Mouse (Mus musculus) stomach, embryonic 14.5 days (tissue): ENCODE measurements around the gene Tnip2. TPM values are rescaled to one million over a fixed set of nuclear protein-coding genes. Genes with fewer than 3 reads are reported as not detected.

Source experiments
- ATAC-seq: fragments of 200-750 bp; cut with Nextera tagmentation; 2 replicates; pipeline ENCODE4 v1.8.0; 2017; ENCODE audit warnings: low read depth, moderate TSS enrichment; ENCODE audit not compliant: insufficient number of reproducible peaks, insufficient read depth, low FRiP score
- H3K27ac ChIP-seq: fragments of 300-500 bp; sonication (generic); 2 replicates; pipeline ENCODE4 v1.5.1; 2014; ENCODE audit warnings: mild to moderate bottlenecking, low read length, moderate library complexity, mixed read lengths
- H3K27me3 ChIP-seq: fragments of 300-500 bp; sonication (generic); 2 replicates; pipeline ENCODE4 v1.6.1; 2014; ENCODE audit warnings: low read length, control low read depth, mixed read lengths; ENCODE audit not compliant: control insufficient read depth, insufficient read depth
- H3K36me3 ChIP-seq: fragments of 300-500 bp; sonication (generic); 2 replicates; pipeline ENCODE4 v1.6.1; 2014; ENCODE audit warnings: mild to moderate bottlenecking, control low read depth, low read length, moderate library complexity, mixed read lengths; ENCODE audit not compliant: control insufficient read depth, insufficient read depth
- H3K4me1 ChIP-seq: fragments of 300-500 bp; sonication (generic); 2 replicates; pipeline ENCODE4 v1.6.1; 2014; ENCODE audit warnings: low read length, control low read depth, mixed read lengths; ENCODE audit not compliant: control insufficient read depth, insufficient read depth
- H3K4me2 ChIP-seq: fragments of 300-500 bp; sonication (generic); replicated peaks from 2 replicates; pipeline ENCODE4 v1.6.1; 2014; ENCODE audit warnings: low read depth, low read length, control low read depth
- H3K4me3 ChIP-seq: fragments of 300-500 bp; sonication (generic); 2 replicates; pipeline ENCODE4 v1.5.1; 2014; ENCODE audit warnings: low read depth, low read length, control low read depth
- H3K9ac ChIP-seq: fragments of 300-500 bp; sonication (generic); replicated peaks from 2 replicates; pipeline ENCODE4 v1.6.1; 2014; ENCODE audit warnings: low read depth, mild to moderate bottlenecking, control low read depth, low read length, moderate library complexity, mixed read lengths
- H3K9me3 ChIP-seq: fragments of 300-500 bp; sonication (generic); 2 replicates; pipeline ENCODE4 v1.6.1; 2016; ENCODE audit warnings: low read depth, low read length, control low read depth; ENCODE audit not compliant: control insufficient read depth
- WGBS: fragments of 180-500 bp; shearing (Covaris S2); extraction: QIAGEN DNeasy Blood & Tissue Kit; methylation state at CpG from one replicate; pipeline ENCODE4 v1.1.7; 2014; 5-methylcytosine and 5-hydroxymethylcytosine counted together
- polyA plus RNA-seq: library from polyadenylated mRNA; unstranded; fragments of >200 nt; fragmentation: Nextera tagmentation; extraction: Ambion mirVana; gene quantifications from 2 replicates; pipeline ENCODE4 v1.2.1, GENCODE M21; 2014

The Tnip2 gene
- polyA plus RNA-seq, 1 experiment from 2014 or later, result 23.8 TPM

- Histone ChIP-seq H3K4me1 (no peaks in the 10 kb centered on the region), H3K9me3 (no peaks in the 10 kb centered on the region), H3K9ac (no peak overlapping the region), H3K4me3 (no peak overlapping the region), H3K4me2 (no peak overlapping the region), H3K27me3 (no peaks in the 10 kb centered on the region), H3K27ac (no peak overlapping the region), H3K36me3 (0 out of 2 replicates have a peak, but pooled peaks cover 4% of the 10 kb centered on the region)
- WGBS, result 50% methylated on average over 6 of the region's 6 CpGs
- ATAC-seq, result no peak
Observed at GRCm38 (mm10) chr5:34496745-34497144, 17.0 kb downstream of the Tnip2 start.

DNA sequence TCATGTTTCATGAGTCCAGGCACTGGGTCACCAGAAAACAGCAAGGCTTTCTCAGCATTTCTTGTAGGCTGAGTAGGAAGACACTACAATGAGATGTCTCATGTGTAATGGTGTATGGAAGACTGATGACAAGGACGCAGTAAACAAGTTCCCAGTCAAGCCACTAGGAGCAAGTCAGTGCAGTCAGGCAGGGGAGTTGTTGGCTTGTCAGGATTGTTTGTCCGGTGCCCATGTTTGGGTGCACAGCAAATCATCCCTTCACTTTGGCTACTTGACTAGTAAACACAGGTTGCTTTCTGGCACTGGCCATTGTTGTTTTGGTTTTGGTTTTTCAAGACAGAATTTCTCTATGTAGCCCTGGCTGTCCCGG lies 24.4 kb downstream of the Tnip2 start:
- no peak for ATAC-seq
- 94% methylated on average over 3 of the region's 3 CpGs for WGBS
- peaks cover 17% of the 10 kb centered on the region for H3K36me3 ChIP-seq
- H3K9ac ChIP-seq, result no peak overlapping the region
- H3K27me3 ChIP-seq, result no peaks in the 10 kb centered on the region
- H3K4me1 ChIP-seq, result no peaks in the 10 kb centered on the region
- H3K4me3 ChIP-seq, result no peak overlapping the region
- H3K4me2 ChIP-seq, result no peak overlapping the region
- H3K27ac ChIP-seq, result no peak overlapping the region
- no peaks in the 10 kb centered on the region for H3K9me3 ChIP-seq

- Histone ChIP-seq H3K4me1 (no peaks in the 10 kb centered on the region), H3K4me2 (no peak overlapping the region), H3K4me3 (no peak overlapping the region), H3K27ac (no peak overlapping the region), H3K27me3 (no peaks in the 10 kb centered on the region), H3K9ac (no peak overlapping the region), H3K9me3 (no peaks in the 10 kb centered on the region), H3K36me3 (peaks cover 17% of the 10 kb centered on the region)
- WGBS, result 80% methylated on average over 6 of the region's 6 CpGs
- no peak for ATAC-seq
Observed at GRCm38 (mm10) chr5:34488741-34489417, 24.9 kb downstream of the Tnip2 start.

DNA sequence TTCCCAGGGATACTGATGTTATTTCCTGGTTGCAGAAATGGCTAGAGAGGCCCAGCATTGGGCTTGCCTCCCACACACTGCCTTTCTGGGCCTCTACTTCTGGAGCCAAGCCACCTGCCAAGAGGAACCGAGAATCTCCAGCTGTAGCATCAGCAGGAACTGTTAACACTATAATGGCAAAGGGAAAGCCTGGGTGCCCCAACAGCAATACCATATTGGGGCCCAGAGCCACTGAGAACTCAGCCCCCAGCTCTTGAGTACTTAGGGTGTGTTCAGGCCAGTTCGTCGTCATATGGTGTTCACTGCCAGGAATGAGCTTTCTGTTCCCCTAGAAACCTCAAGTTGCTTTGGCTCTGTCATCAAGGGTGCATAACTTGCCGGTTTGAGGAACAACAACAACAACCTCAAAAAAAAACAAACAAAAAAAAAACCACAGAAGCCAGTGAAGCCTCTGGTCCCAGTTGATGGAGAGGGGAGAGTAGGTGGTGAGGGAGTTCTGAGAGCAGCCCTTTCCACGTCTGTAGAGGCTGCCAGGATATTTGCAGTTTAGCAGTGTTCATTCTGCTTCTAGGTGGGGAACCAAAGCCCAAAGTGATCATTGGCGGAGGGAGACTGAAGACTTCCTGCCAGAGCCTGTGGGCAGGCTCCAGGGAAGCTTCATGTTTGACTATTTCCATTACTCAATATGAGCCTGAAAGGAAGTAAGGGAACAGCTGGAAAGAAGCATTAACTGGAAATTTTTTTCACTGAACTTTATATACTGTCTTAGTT lies 26.3 kb downstream of the Tnip2 start:
- WGBS, result 63% methylated on average over 6 of the region's 6 CpGs
- Histone ChIP-seq H3K27me3 (no peaks in the 10 kb centered on the region), H3K4me3 (no peak overlapping the region), H3K36me3 (peaks cover 17% of the 10 kb centered on the region), H3K9ac (no peak overlapping the region), H3K27ac (no peak overlapping the region), H3K9me3 (no peaks in the 10 kb centered on the region), H3K4me2 (no peak overlapping the region), H3K4me1 (no peaks in the 10 kb centered on the region)
- no peak for ATAC-seq

DNA sequence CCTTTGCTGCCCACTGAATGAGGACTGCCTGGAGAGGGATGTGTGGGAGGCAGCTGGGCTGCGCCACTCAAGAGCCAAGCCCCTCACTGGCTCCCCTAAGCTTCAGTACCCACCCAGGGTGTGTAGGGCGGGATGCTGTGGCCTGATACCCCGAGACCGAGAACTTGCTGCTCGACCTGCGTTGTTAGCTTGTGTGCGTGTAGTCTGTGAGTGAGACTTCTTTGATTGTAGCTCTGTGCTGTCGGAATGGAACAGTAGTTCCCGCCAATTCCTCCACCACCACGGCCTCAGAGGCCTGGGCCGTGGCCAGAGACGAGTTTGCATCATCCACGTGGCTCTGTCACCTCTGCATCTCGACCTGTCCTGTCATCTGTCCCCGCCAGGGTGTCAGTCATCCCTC lies 28.1 kb downstream of the Tnip2 start:
- no peaks in the 10 kb centered on the region for H3K4me1 ChIP-seq
- H3K9ac ChIP-seq, result no peak overlapping the region
- no peaks in the 10 kb centered on the region for H3K9me3 ChIP-seq
- no peak overlapping the region for H3K27ac ChIP-seq
- H3K36me3 ChIP-seq, result peaks cover 24% of the 10 kb centered on the region
- 91% methylated on average over 15 of the region's 15 CpGs for WGBS
- H3K27me3 ChIP-seq, result no peaks in the 10 kb centered on the region
- no peak overlapping the region for H3K4me3 ChIP-seq
- no peak for ATAC-seq
- H3K4me2 ChIP-seq, result no peak overlapping the region

GRCm38 (mm10) chr5:34480926-34481325 lies 32.9 kb downstream of the Tnip2 start:
- Histone ChIP-seq H3K36me3 (peaks cover 60% of the 10 kb centered on the region), H3K9ac (no peak overlapping the region), H3K9me3 (no peaks in the 10 kb centered on the region), H3K27me3 (no peaks in the 10 kb centered on the region), H3K27ac (no peak overlapping the region), H3K4me3 (no peak overlapping the region), H3K4me1 (no peaks in the 10 kb centered on the region), H3K4me2 (no peak overlapping the region)
- WGBS, result 86% methylated on average over 3 of the region's 3 CpGs
- ATAC-seq, result no peak

- H3K9me3 ChIP-seq, result no peaks in the 10 kb centered on the region
- 94% methylated on average over 2 of the region's 2 CpGs for WGBS
- H3K36me3 ChIP-seq, result peaks cover 41% of the 10 kb centered on the region
- H3K9ac ChIP-seq, result no peak overlapping the region
- H3K4me3 ChIP-seq, result no peak overlapping the region
- no peak overlapping the region for H3K27ac ChIP-seq
- H3K4me2 ChIP-seq, result no peak overlapping the region
- no peak for ATAC-seq
- H3K4me1 ChIP-seq, result no peaks in the 10 kb centered on the region
- no peaks in the 10 kb centered on the region for H3K27me3 ChIP-seq
Observed at GRCm38 (mm10) chr5:34468039-34468775, 45.6 kb downstream of the Tnip2 start.

- Histone ChIP-seq H3K27me3 (no peaks in the 10 kb centered on the region), H3K4me1 (no peaks in the 10 kb centered on the region), H3K9me3 (no peaks in the 10 kb centered on the region), H3K9ac (no peak overlapping the region), H3K27ac (no peak overlapping the region), H3K36me3 (peaks cover 47% of the 10 kb centered on the region), H3K4me2 (no peak overlapping the region), H3K4me3 (no peak overlapping the region)
- ATAC-seq, result no peak
- 99% methylated on average over 2 of the region's 2 CpGs for WGBS
Observed at GRCm38 (mm10) chr5:34466648-34467047, 47.1 kb downstream of the Tnip2 start.
